ENCODE assay signal across 7 mouse cellular contexts in the genomic region with DNA sequence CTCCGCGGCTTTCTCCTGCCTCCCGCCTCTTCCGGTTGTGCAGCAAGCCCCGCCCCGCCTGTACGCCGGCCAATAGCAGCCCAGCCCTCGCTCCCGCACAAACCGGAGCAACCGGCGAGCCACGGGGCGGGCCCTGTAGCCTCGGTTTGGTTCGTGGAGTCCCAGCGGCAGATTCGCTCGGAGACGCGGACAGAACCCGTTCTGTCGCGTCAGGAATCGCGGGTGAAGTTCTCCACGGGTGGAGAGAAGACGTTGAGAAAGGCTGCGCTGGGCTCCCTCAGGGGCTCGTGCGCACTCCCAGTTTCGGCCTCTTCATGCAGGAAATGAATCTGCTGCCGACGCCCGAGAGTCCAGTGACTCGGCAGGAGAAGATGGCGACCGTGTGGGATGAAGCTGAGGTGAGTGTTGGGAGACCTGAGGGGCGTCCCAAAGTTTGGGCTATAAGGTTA. TPM values are rescaled to one million over a fixed set of nuclear protein-coding genes. Genes with fewer than 3 reads are reported as not detected.
DNase-seq lines count a peak whose midpoint lies in the region; ATAC-seq lines count a peak whose summit lies in the region.

Psmc3 (plus strand) TSS at position 76 of the 449 bp plus-strand sequence.

- H3K4me2 ChIP-seq in midbrain, embryonic 13.5 days (replicated peaks), result peak within 1 kb of the TSS; percentile 97

- H3K36me3 ChIP-seq in embryonic facial prominence, embryonic 10.5 days (replicated peaks), result peaks cover 50% of the 10 kb centered on the region
- H3K36me3 ChIP-seq in limb, embryonic 10.5 days, result peaks cover 50% of the 10 kb centered on the region
- H3K36me3 ChIP-seq in midbrain, embryonic 13.5 days, result peaks cover 42% of the 10 kb centered on the region

- peak within 1 kb of the TSS; percentile 93 for H3K4me3 ChIP-seq in embryonic facial prominence, embryonic 10.5 days
- peak within 1 kb of the TSS; percentile 75 for H3K4me3 ChIP-seq in limb, embryonic 10.5 days
- peak within 1 kb of the TSS; percentile 71 for H3K4me3 ChIP-seq in midbrain, embryonic 13.5 days (replicated peaks)

- under 1% methylated on average over 40 of the region's 40 CpGs for WGBS in embryonic facial prominence, embryonic 10.5 days
- WGBS in limb, embryonic 10.5 days, result under 1% methylated on average over 40 of the region's 40 CpGs
- WGBS in midbrain, embryonic 13.5 days, result 0% methylated on average over 40 of the region's 40 CpGs

- H3K9ac ChIP-seq in midbrain, embryonic 13.5 days (replicated peaks), result peak within 1 kb of the TSS; percentile 77

- H3K4me1 ChIP-seq in embryonic facial prominence, embryonic 10.5 days, result peaks cover 20% of the 10 kb centered on the region
- H3K4me1 ChIP-seq in limb, embryonic 10.5 days, result peaks cover 13% of the 10 kb centered on the region
- peaks cover 21% of the 10 kb centered on the region for H3K4me1 ChIP-seq in midbrain, embryonic 13.5 days (replicated peaks)

- peak; percentile 96 for ATAC-seq in granulocyte monocyte progenitor cell, adult 5-6 weeks (replicated peaks; ENCODE audit: poor library complexity, severe bottlenecking)
- ATAC-seq in midbrain, embryonic 13.5 days, result peak; percentile 99

- no peaks in the 10 kb centered on the region for H3K27me3 ChIP-seq in embryonic facial prominence, embryonic 10.5 days (replicated peaks; ENCODE audit: low read depth, poor library complexity, severe bottlenecking)
- H3K27me3 ChIP-seq in limb, embryonic 10.5 days (ENCODE audit: low read depth, poor library complexity, severe bottlenecking), result no peaks in the 10 kb centered on the region
- H3K27me3 ChIP-seq in midbrain, embryonic 13.5 days, result no peaks in the 10 kb centered on the region

- peak; percentile 98 for DNase-seq in adrenal gland, postnatal 10 days
- peak; percentile 97 for DNase-seq in embryonic facial prominence, embryonic 10.5 days (ENCODE audit: low spot score)
- DNase-seq in kidney, adult 11 months, result peak; percentile 94
- peak; percentile 96 for DNase-seq in limb, embryonic 10.5 days (ENCODE audit: low spot score)
- DNase-seq in spleen, adult 12 weeks (ENCODE audit: low spot score), result peak; percentile 92

- H3K9me3 ChIP-seq in embryonic facial prominence, embryonic 10.5 days, result no peaks in the 10 kb centered on the region
- H3K9me3 ChIP-seq in limb, embryonic 10.5 days (replicated peaks), result no peaks in the 10 kb centered on the region
- no peaks in the 10 kb centered on the region for H3K9me3 ChIP-seq in midbrain, embryonic 13.5 days

- H3K27ac ChIP-seq in embryonic facial prominence, embryonic 10.5 days (replicated peaks), result peak within 1 kb of the TSS; percentile 95
- peak within 1 kb of the TSS; percentile 90 for H3K27ac ChIP-seq in limb, embryonic 10.5 days
- peak within 1 kb of the TSS; percentile 89 for H3K27ac ChIP-seq in midbrain, embryonic 13.5 days

RNA-seq across cellular contexts. Expression of gene Psmc3, which starts in this region (rescaled TPM):
- total RNA-seq in adrenal gland, postnatal 10 days (2021), result 100 to 1,000 TPM; 174 to 182 TPM
- polyA plus RNA-seq in embryonic facial prominence, embryonic 10.5 days (2016; fragmentation: Nextera tagmentation; extraction: Ambion mirVana), result 371 and 378 TPM in 2 replicates
- total RNA-seq in granulocyte monocyte progenitor cell, adult 5-6 weeks (2014; fragmentation: Nextera tagmentation), result 155 and 159 TPM in 2 replicates
- total RNA-seq in granulocyte monocyte progenitor cell, adult 5-6 weeks (2017), result 282 TPM in 2 replicates
- polyA plus RNA-seq in limb, embryonic 10.5 days (2016; fragmentation: Nextera tagmentation; extraction: Ambion mirVana), result 359 and 373 TPM in 2 replicates
- polyA plus RNA-seq in midbrain, embryonic 13.5 days (2015; fragmentation: Nextera tagmentation; extraction: Ambion mirVana), result 251 and 254 TPM in 2 replicates

Comparison
In these comparisons a context has a peak if more than half of its experiments do, and no peak if none do; other contexts are left out.
1. Peak in every context shown above with its lines: DNase-seq, ATAC-seq, H3K4me3 ChIP-seq and H3K27ac ChIP-seq.